Mouse (Mus musculus) midbrain, embryonic 13.5 days (tissue): ENCODE data around the gene Tuft1. TPM values are rescaled to one million over a fixed set of nuclear protein-coding genes. Genes with fewer than 3 reads are reported as not detected.
A peak's percentile ranks its signal among the peaks of the same experiment; 100 is the strongest.

Experiments used
- ATAC-seq: fragments of 200-750 bp; cut with Nextera tagmentation; 2 replicates; pipeline ENCODE4 v1.8.0; 2017; ENCODE audit warnings: mild to moderate bottlenecking, moderate TSS enrichment, moderate library complexity
- H3K27ac ChIP-seq: fragments of 300-500 bp; sonication (generic); 2 replicates; pipeline ENCODE4 v1.5.1; 2015; ENCODE audit warnings: inconsistent platforms, mild to moderate bottlenecking, moderate library complexity
- H3K27me3 ChIP-seq: fragments of 300-500 bp; sonication (generic); 2 replicates; pipeline ENCODE4 v1.6.1; 2015; ENCODE audit warnings: mild to moderate bottlenecking, inconsistent platforms
- H3K36me3 ChIP-seq: fragments of 300-500 bp; sonication (generic); 2 replicates; pipeline ENCODE4 v1.6.1; 2015; ENCODE audit warnings: mild to moderate bottlenecking, inconsistent platforms
- H3K4me1 ChIP-seq: fragments of 300-500 bp; sonication (generic); replicated peaks from 2 replicates; pipeline ENCODE4 v1.6.1; 2015; ENCODE audit warnings: inconsistent platforms
- H3K4me2 ChIP-seq: fragments of 300-500 bp; sonication (generic); replicated peaks from 2 replicates; pipeline ENCODE4 v1.6.1; 2015; ENCODE audit warnings: moderate library complexity, mild to moderate bottlenecking, inconsistent platforms
- H3K4me3 ChIP-seq: fragments of 300-500 bp; sonication (generic); replicated peaks from 2 replicates; pipeline ENCODE4 v1.5.1; 2015; ENCODE audit warnings: mild to moderate bottlenecking, inconsistent platforms
- H3K9ac ChIP-seq: fragments of 300-500 bp; sonication (generic); replicated peaks from 2 replicates; pipeline ENCODE4 v1.6.1; 2015; ENCODE audit warnings: mild to moderate bottlenecking, inconsistent platforms
- H3K9me3 ChIP-seq: fragments of 300-500 bp; sonication (generic); 2 replicates; pipeline ENCODE4 v1.6.1; 2016; ENCODE audit warnings: mild to moderate bottlenecking, inconsistent platforms
- WGBS: fragments of 180-500 bp; shearing (Covaris S2); methylation state at CpG from one replicate; pipeline ENCODE4 v1.1.7; 2015; 5-methylcytosine and 5-hydroxymethylcytosine counted together
- polyA plus RNA-seq: library from polyadenylated mRNA; unstranded; fragments of >200 nt; fragmentation: Nextera tagmentation; extraction: Ambion mirVana; gene quantifications from 2 replicates; pipeline ENCODE4 v1.2.1, GENCODE M21; 2015

Gene Tuft1
- polyA plus RNA-seq, 1 experiment from 2014 or later: 3.7 TPM

DNA sequence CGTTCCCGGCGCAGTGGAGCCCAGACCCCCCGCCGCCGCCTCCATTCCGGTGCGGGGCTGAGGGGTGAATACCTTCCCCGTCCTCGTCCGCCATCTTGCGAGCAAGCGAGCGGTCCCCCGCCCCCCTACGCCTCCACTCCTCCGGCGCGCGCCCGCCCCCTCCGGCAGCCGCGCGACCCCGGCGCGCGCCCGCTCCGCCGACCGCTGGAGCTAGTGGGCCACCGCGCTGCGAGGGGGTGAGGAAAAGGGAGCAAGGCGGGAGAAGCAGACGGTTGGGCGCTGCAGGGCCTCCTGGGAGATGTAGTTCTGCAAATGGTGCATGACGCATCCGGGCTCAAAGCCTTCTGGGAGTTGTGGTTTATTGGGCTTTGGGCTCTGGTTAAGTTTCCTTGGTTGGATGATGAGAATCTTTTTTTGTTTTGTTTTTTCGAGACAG lies 76.2 kb downstream of the Tuft1 start, which contains the start of gene Snx27:
Gene Snx27 (minus strand): TSS at position 261 of the 436 bp plus-strand sequence.
- ATAC-seq: peak; percentile 99
- Histone ChIP-seq H3K27ac (peak within 1 kb of the TSS; percentile 90), H3K4me1 (peaks cover 36% of the 10 kb centered on the region), H3K9ac (peak within 1 kb of the TSS; percentile 94), H3K36me3 (no peaks in the 10 kb centered on the region), H3K9me3 (no peaks in the 10 kb centered on the region), H3K4me3 (peak within 1 kb of the TSS; percentile 92), H3K4me2 (peak within 1 kb of the TSS; percentile 88), H3K27me3 (no peaks in the 10 kb centered on the region)
- 2% methylated on average over 34 of the region's 42 CpGs for WGBS

DNA sequence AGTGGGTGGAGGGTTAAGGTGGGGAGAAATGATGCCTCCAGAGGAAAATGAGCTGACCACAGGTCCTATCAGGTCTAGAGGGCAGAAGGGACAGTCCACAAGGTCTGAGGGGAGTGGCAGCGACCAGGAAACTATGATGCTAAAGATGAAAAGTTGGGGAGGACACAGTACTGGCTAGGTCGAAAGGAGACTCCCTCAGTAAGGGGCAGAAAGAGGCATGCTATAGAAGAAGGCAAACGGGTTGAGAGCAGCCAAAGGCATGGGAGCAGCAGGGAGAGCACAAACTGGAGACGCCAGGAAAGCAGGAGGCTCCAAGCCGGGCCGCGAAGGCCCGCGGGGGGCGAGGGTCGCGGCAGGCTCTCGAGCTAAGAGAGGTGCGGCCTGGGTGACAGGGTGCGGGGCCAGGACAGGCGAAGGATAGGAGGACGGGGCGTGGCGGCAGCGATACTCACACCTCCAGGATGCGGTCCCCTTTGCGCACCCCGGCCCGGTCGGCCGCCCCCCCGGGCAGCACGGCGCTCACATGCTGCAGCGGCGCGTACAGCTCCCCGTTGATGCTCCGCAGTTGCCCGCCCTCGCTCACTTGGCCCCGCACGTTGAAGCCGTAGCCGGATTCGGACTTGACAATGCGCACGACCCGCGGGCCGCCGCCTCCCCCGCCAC lies 76.7 kb downstream of the Tuft1 start:
- Histone ChIP-seq H3K9me3 (no peaks in the 10 kb centered on the region), H3K27me3 (no peaks in the 10 kb centered on the region), H3K4me2 (peak overlapping the region; percentile 88), H3K4me3 (peak overlapping the region; percentile 92), H3K9ac (peak overlapping the region; percentile 94), H3K27ac (peak overlapping the region; percentile 90), H3K36me3 (no peaks in the 10 kb centered on the region), H3K4me1 (peaks cover 36% of the 10 kb centered on the region)
- under 1% methylated on average over 46 of the region's 48 CpGs for WGBS
- peak; percentile 89 for ATAC-seq

DNA sequence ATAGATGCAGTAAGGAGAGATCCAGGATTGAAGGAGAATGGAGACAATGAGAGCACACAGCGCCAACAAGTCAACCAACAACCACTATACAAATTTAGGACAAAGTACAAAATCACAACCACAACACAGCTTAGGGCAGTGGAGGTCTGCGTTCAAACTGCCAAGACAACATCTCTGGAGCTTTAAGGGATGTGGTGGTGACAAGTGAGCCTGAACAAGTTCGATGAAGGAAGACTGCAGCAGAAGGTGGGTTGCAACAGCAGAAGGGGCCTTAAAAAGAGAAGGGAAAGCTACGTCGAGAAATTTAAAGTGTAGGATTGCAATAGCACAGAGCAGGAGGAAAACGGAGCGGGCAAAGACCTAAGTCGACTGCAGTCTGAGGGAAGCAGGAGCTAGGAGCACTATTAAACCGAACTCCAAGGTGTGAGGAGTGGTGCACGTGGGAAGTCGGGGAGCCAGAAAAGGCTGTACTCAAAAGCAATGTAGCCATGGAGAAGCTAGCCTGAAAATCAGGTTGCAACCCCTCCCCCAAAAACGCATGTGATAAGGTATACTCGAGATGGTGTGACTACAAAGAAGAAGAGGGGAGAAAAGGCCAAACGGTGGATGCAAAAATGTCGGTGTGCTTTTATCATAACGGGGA lies 77.4 kb downstream of the Tuft1 start:
- ATAC-seq: no peak
- Histone ChIP-seq H3K4me1 (peaks cover 36% of the 10 kb centered on the region), H3K4me2 (peak overlapping the region; percentile 88), H3K27me3 (no peaks in the 10 kb centered on the region), H3K36me3 (no peaks in the 10 kb centered on the region), H3K4me3 (peak overlapping the region; percentile 92), H3K27ac (peak overlapping the region; percentile 90), H3K9me3 (no peaks in the 10 kb centered on the region), H3K9ac (peak overlapping the region; percentile 94)
- 1% methylated on average over 16 of the region's 16 CpGs for WGBS

GRCm38 (mm10) chr3:94574506-94574905 lies 84.2 kb downstream of the Tuft1 start:
- Histone ChIP-seq H3K9ac (no peak overlapping the region), H3K9me3 (no peaks in the 10 kb centered on the region), H3K4me1 (peaks cover 18% of the 10 kb centered on the region), H3K4me2 (no peak overlapping the region), H3K27me3 (no peaks in the 10 kb centered on the region), H3K36me3 (0 out of 2 replicates have a peak, but pooled peaks cover 2% of the 10 kb centered on the region), H3K4me3 (no peak overlapping the region), H3K27ac (no peak overlapping the region)
- WGBS: 88% methylated on average over 6 of the region's 6 CpGs
- ATAC-seq: no peak

GRCm38 (mm10) chr3:94567242-94567641 lies 91.4 kb downstream of the Tuft1 start:
- H3K4me1 ChIP-seq: 0 out of 2 replicates have a peak, but pooled peaks cover 6% of the 10 kb centered on the region
- H3K9me3 ChIP-seq: no peaks in the 10 kb centered on the region
- H3K36me3 ChIP-seq: no peaks in the 10 kb centered on the region
- ATAC-seq: no peak
- no peak overlapping the region for H3K9ac ChIP-seq
- H3K27ac ChIP-seq: no peak overlapping the region
- H3K4me2 ChIP-seq: no peak overlapping the region
- WGBS: 72% methylated on average over 2 of the region's 2 CpGs
- no peaks in the 10 kb centered on the region for H3K27me3 ChIP-seq
- no peak overlapping the region for H3K4me3 ChIP-seq

- Histone ChIP-seq H3K27me3 (no peaks in the 10 kb centered on the region), H3K9ac (no peak overlapping the region), H3K36me3 (0 out of 2 replicates have a peak, but pooled peaks cover 5% of the 10 kb centered on the region), H3K4me1 (0 out of 2 replicates have a peak, but pooled peaks cover 6% of the 10 kb centered on the region), H3K27ac (no peak overlapping the region), H3K4me2 (no peak overlapping the region), H3K4me3 (no peak overlapping the region), H3K9me3 (no peaks in the 10 kb centered on the region)
- 88% methylated on average over 2 of the region's 2 CpGs for WGBS
- no peak for ATAC-seq
Observed at GRCm38 (mm10) chr3:94565557-94565956, 93.1 kb downstream of the Tuft1 start.

GRCm38 (mm10) chr3:94565127-94565526 lies 93.5 kb downstream of the Tuft1 start:
- Histone ChIP-seq H3K27ac (no peak overlapping the region), H3K4me3 (no peak overlapping the region), H3K9ac (no peak overlapping the region), H3K4me1 (0 out of 2 replicates have a peak, but pooled peaks cover 6% of the 10 kb centered on the region), H3K36me3 (peaks cover 6% of the 10 kb centered on the region), H3K4me2 (no peak overlapping the region), H3K27me3 (no peaks in the 10 kb centered on the region), H3K9me3 (no peaks in the 10 kb centered on the region)
- no peak for ATAC-seq
- whole genome bisulfite sequencing: 75% methylated on average over 3 of the region's 3 CpGs

GRCm38 (mm10) chr3:94564356-94565010 lies 94.2 kb downstream of the Tuft1 start:
- Histone ChIP-seq H3K4me3 (no peak overlapping the region), H3K4me1 (0 out of 2 replicates have a peak, but pooled peaks cover 6% of the 10 kb centered on the region), H3K27ac (no peak overlapping the region), H3K9me3 (no peaks in the 10 kb centered on the region), H3K36me3 (peaks cover 11% of the 10 kb centered on the region), H3K9ac (no peak overlapping the region), H3K27me3 (no peaks in the 10 kb centered on the region), H3K4me2 (no peak overlapping the region)
- ATAC-seq: no peak
- 89% methylated on average over 4 of the region's 4 CpGs for WGBS

- H3K27me3 ChIP-seq: no peaks in the 10 kb centered on the region
- 0 out of 2 replicates have a peak, but pooled peaks cover 6% of the 10 kb centered on the region for H3K4me1 ChIP-seq
- no peak overlapping the region for H3K27ac ChIP-seq
- WGBS: 92% methylated on average over 3 of the region's 3 CpGs
- no peak overlapping the region for H3K9ac ChIP-seq
- peaks cover 21% of the 10 kb centered on the region for H3K36me3 ChIP-seq
- no peak overlapping the region for H3K4me2 ChIP-seq
- no peaks in the 10 kb centered on the region for H3K9me3 ChIP-seq
- ATAC-seq: no peak
- H3K4me3 ChIP-seq: no peak overlapping the region
Observed at GRCm38 (mm10) chr3:94563163-94563562, 95.5 kb downstream of the Tuft1 start.

Other genes with a start within 250 kb of the Tuft1 start
- gene Tdrkh, start 245.6 kb downstream of the Tuft1 start, polyA plus RNA-seq: 61.6 and 63.1 TPM in 2 replicates
- gene Mrpl9, start 215.6 kb downstream of the Tuft1 start, polyA plus RNA-seq: 61.3 and 63.2 TPM in 2 replicates
- 0.89 and 1.2 TPM in 2 replicates for gene Oaz3, start 215.0 kb downstream of the Tuft1 start, polyA plus RNA-seq
- gene Celf3, start 180.6 kb downstream of the Tuft1 start, polyA plus RNA-seq: 396 and 399 TPM in 2 replicates
- 24.3 and 26.1 TPM in 2 replicates for gene Riiad1, start 178.5 kb downstream of the Tuft1 start, polyA plus RNA-seq
- 69.7 and 75.5 TPM in 2 replicates for gene Snx27, start 76.2 kb downstream of the Tuft1 start, polyA plus RNA-seq
- gene Gm10972, start 15.8 kb downstream of the Tuft1 start, polyA plus RNA-seq: not detected in 2 replicates
- gene Selenbp2, start 34.7 kb upstream of the Tuft1 start, polyA plus RNA-seq: not detected in 2 replicates
- 5.3 and 6.0 TPM in 2 replicates for gene Cgn, start 127.6 kb upstream of the Tuft1 start, polyA plus RNA-seq
- gene Pogz, start 178.7 kb upstream of the Tuft1 start, polyA plus RNA-seq: 26.9 and 27.3 TPM in 2 replicates
- gene Psmb4, start 228.1 kb upstream of the Tuft1 start, polyA plus RNA-seq: 375 and 391 TPM in 2 replicates